Mouse (Mus musculus): ENCODE results near the gene Nr3c2. TPM values are rescaled to one million over a fixed set of nuclear protein-coding genes. Genes with fewer than 3 reads are reported as not detected.

The Nr3c2 gene
- polyA plus RNA-seq, 1 experiment, result 1.2 TPM

DNA sequence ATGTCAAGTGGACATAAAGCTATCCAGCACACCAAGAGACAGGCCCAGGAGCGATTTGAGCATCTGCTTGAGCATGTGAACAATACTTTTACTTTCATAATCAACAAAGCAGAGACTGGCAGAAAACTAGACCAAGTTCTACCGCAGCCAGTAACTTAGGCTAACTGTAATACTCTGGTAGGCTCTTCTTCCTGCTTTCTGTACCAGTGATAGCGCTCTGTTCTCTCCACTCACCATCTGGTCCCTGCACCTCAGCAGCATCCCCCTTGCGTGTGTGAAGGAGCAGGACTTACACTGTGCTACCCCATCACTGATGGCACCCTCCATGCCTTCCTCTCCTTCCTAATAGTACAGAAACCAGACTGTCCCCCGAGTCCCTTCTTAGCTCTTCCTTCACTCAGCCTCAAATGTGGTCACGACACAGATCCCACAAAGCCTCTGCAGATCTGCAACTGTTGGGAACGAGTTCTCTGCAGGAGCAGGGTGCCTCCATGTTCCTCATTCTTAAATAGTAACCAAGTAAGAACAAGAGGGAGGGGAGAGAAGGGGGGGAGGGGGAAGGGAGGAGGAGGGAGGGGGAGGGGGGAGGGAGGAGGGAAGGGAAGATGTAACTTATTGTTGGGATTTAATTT, 383.5 kb downstream of the Nr3c2 start:
- H3K4me1 ChIP-seq (ENCODE audit: control insufficient read depth, insufficient read depth, low read length), result no peaks in the 10 kb centered on the region
- H3K27ac ChIP-seq (ENCODE audit: insufficient read depth, low read length), result no peak overlapping the region
- no peaks in the 10 kb centered on the region for H3K9me3 ChIP-seq (replicated peaks; ENCODE audit: control insufficient read depth, insufficient read depth, low read length, poor library complexity, severe bottlenecking)

DNA sequence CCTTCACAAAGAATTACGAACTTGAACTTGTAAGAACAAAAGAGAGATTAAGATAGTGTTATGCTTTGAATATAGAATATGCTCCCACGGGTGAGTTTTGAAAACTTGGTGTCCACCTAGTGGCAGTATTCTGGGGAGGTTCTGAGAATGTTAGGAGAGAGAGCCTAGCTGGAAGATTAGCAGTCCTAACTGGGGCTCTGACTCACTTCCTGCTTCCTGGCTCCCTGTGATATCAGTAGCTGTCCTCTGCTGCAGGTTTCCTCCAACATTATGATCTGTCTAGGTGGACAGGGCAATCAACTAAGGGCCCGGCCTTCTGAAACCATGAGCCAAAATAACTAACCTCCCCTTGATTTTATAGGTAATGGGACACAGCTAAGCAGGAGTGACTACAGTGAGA, 385.2 kb downstream of the Nr3c2 start:
- Histone ChIP-seq H3K9me3 (replicated peaks; ENCODE audit: control insufficient read depth, insufficient read depth, low read length, poor library complexity, severe bottlenecking) (no peaks in the 10 kb centered on the region), H3K27me3 (ENCODE audit: control insufficient read depth, insufficient read depth, low read length, poor library complexity, severe bottlenecking) (no peaks in the 10 kb centered on the region), H3K4me1 (ENCODE audit: control insufficient read depth, insufficient read depth, low read length) (no peaks in the 10 kb centered on the region), H3K4me3 (ENCODE audit: low read depth, low read length) (no peak overlapping the region), H3K9ac (ENCODE audit: low read depth, poor library complexity, severe bottlenecking) (no peak overlapping the region), H3K36me3 (ENCODE audit: control insufficient read depth, insufficient read depth, low read length, poor library complexity, severe bottlenecking) (no peaks in the 10 kb centered on the region), H3K27ac (ENCODE audit: insufficient read depth, low read length) (no peak overlapping the region)
- no peak for TF ChIP-seq CTCF (IDR thresholded peaks at IDR 0.05; ENCODE audit: low read depth, low read length)
- no peak for TF ChIP-seq POLR2A (IDR thresholded peaks at IDR 0.05; ENCODE audit: insufficient read depth, low read length)
- no peak for TF ChIP-seq EP300 (IDR thresholded peaks at IDR 0.05; ENCODE audit: insufficient read depth, low read depth, low read length)

More for the DNA sequence above, 383.5 kb downstream of the Nr3c2 start:
- Histone ChIP-seq H3K36me3 (ENCODE audit: control insufficient read depth, insufficient read depth, low read length, poor library complexity, severe bottlenecking) (no peaks in the 10 kb centered on the region), H3K27me3 (ENCODE audit: control insufficient read depth, insufficient read depth, low read length, poor library complexity, severe bottlenecking) (no peaks in the 10 kb centered on the region), H3K9ac (ENCODE audit: low read depth, poor library complexity, severe bottlenecking) (no peak overlapping the region), H3K4me3 (ENCODE audit: low read depth, low read length) (no peak overlapping the region)
- TF ChIP-seq POLR2A (IDR thresholded peaks at IDR 0.05; ENCODE audit: insufficient read depth, low read length), result no peak
- TF ChIP-seq CTCF (IDR thresholded peaks at IDR 0.05; ENCODE audit: low read depth, low read length), result no peak
- TF ChIP-seq EP300 (IDR thresholded peaks at IDR 0.05; ENCODE audit: insufficient read depth, low read depth, low read length), result no peak

DNA sequence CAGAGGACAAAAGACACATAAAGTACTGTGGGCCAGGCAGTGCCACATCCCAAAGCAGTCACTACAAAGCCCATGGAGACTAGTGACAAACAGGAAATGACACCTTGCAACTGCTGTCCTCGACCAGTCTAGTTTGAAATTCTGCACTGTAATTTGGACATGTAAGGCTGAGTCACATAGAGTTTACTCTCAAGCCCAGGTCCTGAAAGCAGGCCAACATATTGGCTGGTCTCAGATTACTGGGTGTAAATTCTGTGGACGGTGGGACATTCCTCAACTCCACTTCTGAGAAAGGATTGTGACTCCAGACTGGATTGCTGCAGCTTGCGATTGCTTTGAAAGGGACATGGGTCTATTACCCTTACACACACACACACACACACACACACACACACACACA, 388.8 kb downstream of the Nr3c2 start:
- no peak overlapping the region for H3K4me3 ChIP-seq (ENCODE audit: low read depth, low read length)
- no peaks in the 10 kb centered on the region for H3K36me3 ChIP-seq (ENCODE audit: control insufficient read depth, insufficient read depth, low read length, poor library complexity, severe bottlenecking)
- no peaks in the 10 kb centered on the region for H3K4me1 ChIP-seq (ENCODE audit: control insufficient read depth, insufficient read depth, low read length)
- H3K27me3 ChIP-seq (ENCODE audit: control insufficient read depth, insufficient read depth, low read length, poor library complexity, severe bottlenecking), result no peaks in the 10 kb centered on the region
- no peak for TF ChIP-seq EP300 (IDR thresholded peaks at IDR 0.05; ENCODE audit: insufficient read depth, low read depth, low read length)
- H3K27ac ChIP-seq (ENCODE audit: insufficient read depth, low read length), result no peak overlapping the region
- no peaks in the 10 kb centered on the region; the same call in 1 of the 2 replicates for H3K9me3 ChIP-seq (replicated peaks; ENCODE audit: control insufficient read depth, insufficient read depth, low read length, poor library complexity, severe bottlenecking)
- H3K9ac ChIP-seq (ENCODE audit: low read depth, poor library complexity, severe bottlenecking), result no peak overlapping the region

DNA sequence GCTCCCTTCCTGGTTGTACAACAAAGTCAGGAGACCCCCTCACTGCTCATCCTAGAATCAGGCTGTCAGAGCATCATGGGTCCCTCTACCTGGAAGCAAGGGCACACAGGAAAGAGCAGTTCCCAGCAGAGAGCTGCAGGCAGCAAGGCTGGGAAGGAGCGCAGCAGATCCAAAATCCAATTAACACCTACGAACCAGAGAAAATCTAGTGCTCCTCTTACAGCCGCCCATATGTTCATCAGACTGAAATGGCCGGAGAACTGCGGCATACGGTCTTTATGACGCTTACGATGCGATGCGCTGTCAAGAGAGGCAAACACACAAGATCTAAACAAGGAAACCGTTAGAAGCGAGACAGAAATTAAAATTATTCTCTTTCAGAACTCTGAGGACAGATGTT, 389.2 kb downstream of the Nr3c2 start:
- no peaks in the 10 kb centered on the region for H3K4me1 ChIP-seq (ENCODE audit: control insufficient read depth, insufficient read depth, low read length)
- no peaks in the 10 kb centered on the region for H3K27me3 ChIP-seq (ENCODE audit: control insufficient read depth, insufficient read depth, low read length, poor library complexity, severe bottlenecking)
- no peaks in the 10 kb centered on the region for H3K36me3 ChIP-seq (ENCODE audit: control insufficient read depth, insufficient read depth, low read length, poor library complexity, severe bottlenecking)
- no peak overlapping the region for H3K9ac ChIP-seq (ENCODE audit: low read depth, poor library complexity, severe bottlenecking)
- no peak for TF ChIP-seq CTCF (IDR thresholded peaks at IDR 0.05; ENCODE audit: low read depth, low read length)
- H3K27ac ChIP-seq (ENCODE audit: insufficient read depth, low read length), result no peak overlapping the region
- no peak overlapping the region for H3K4me3 ChIP-seq (ENCODE audit: low read depth, low read length)
- peaks cover 2% of the 10 kb centered on the region; the same call in 1 of the 2 replicates for H3K9me3 ChIP-seq (replicated peaks; ENCODE audit: control insufficient read depth, insufficient read depth, low read length, poor library complexity, severe bottlenecking)

DNA sequence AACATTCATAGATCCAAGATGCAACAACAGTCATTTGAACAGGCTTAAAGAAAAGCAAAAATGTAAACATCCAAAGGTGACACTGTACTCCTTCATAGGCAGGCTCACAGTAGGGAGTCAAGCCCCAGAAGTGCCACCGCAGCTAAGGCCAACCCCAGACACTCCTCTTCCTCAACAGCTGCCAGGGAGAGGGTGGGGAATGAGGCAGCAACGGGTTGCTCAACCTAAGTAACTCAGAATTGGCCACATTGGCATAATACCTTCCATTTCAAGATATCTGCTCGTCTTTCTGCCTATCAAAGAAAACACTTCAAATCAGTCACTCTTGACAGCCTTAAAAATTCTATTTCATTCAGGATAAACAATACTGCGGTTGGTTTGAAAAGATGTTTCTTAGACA, 392.9 kb downstream of the Nr3c2 start:
- Histone ChIP-seq H3K36me3 (ENCODE audit: control insufficient read depth, insufficient read depth, low read length, poor library complexity, severe bottlenecking) (no peaks in the 10 kb centered on the region), H3K9me3 (replicated peaks; ENCODE audit: control insufficient read depth, insufficient read depth, low read length, poor library complexity, severe bottlenecking) (peaks cover 11% of the 10 kb centered on the region), H3K4me1 (ENCODE audit: control insufficient read depth, insufficient read depth, low read length) (no peaks in the 10 kb centered on the region), H3K27ac (ENCODE audit: insufficient read depth, low read length) (no peak overlapping the region), H3K4me3 (ENCODE audit: low read depth, low read length) (no peak overlapping the region), H3K9ac (ENCODE audit: low read depth, poor library complexity, severe bottlenecking) (no peak overlapping the region), H3K27me3 (ENCODE audit: control insufficient read depth, insufficient read depth, low read length, poor library complexity, severe bottlenecking) (no peaks in the 10 kb centered on the region)
- TF ChIP-seq CTCF (IDR thresholded peaks at IDR 0.05; ENCODE audit: low read depth, low read length) (no peak), POLR2A (IDR thresholded peaks at IDR 0.05; ENCODE audit: insufficient read depth, low read length) (no peak), EP300 (IDR thresholded peaks at IDR 0.05; ENCODE audit: insufficient read depth, low read depth, low read length) (no peak)

DNA sequence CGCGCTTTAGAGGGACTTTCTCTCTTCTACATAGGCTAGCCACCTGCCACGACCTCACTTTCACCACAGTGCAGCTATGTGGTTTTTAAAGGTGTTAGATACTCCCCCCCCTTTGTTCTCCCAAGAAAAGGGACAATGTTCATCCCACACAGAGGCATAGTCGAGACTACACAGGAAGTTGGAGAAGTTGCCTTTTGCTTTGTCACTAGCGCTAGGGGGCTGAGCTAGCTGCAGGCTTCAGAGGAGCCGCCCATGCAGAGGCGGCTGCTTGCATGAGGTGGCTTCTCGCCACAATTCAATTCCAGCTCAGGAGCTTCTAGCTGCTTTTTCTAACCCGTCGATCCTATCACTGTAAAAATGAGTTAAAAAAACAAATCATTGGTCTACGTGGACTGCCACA, 393.4 kb downstream of the Nr3c2 start:
- H3K4me3 ChIP-seq (ENCODE audit: low read depth, low read length), result no peak overlapping the region
- no peaks in the 10 kb centered on the region for H3K4me1 ChIP-seq (ENCODE audit: control insufficient read depth, insufficient read depth, low read length)
- no peaks in the 10 kb centered on the region for H3K36me3 ChIP-seq (ENCODE audit: control insufficient read depth, insufficient read depth, low read length, poor library complexity, severe bottlenecking)
- no peak overlapping the region for H3K27ac ChIP-seq (ENCODE audit: insufficient read depth, low read length)
- no peak overlapping the region for H3K9ac ChIP-seq (ENCODE audit: low read depth, poor library complexity, severe bottlenecking)
- TF ChIP-seq POLR2A (IDR thresholded peaks at IDR 0.05; ENCODE audit: insufficient read depth, low read length), result no peak
- TF ChIP-seq EP300 (IDR thresholded peaks at IDR 0.05; ENCODE audit: insufficient read depth, low read depth, low read length), result no peak
- no peak for TF ChIP-seq CTCF (IDR thresholded peaks at IDR 0.05; ENCODE audit: low read depth, low read length)
- no peaks in the 10 kb centered on the region for H3K27me3 ChIP-seq (ENCODE audit: control insufficient read depth, insufficient read depth, low read length, poor library complexity, severe bottlenecking)
- peaks cover 15% of the 10 kb centered on the region for H3K9me3 ChIP-seq (replicated peaks; ENCODE audit: control insufficient read depth, insufficient read depth, low read length, poor library complexity, severe bottlenecking)
